Mouse (Mus musculus) midbrain, embryonic 14.5 days (tissue): ENCODE measurements around the gene Gm20388. TPM values are rescaled to one million over a fixed set of nuclear protein-coding genes. Genes with fewer than 3 reads are reported as not detected.

Experiments
- ATAC-seq: fragments of 200-750 bp; cut with Nextera tagmentation; 2 replicates; pipeline ENCODE4 v1.8.0; 2017; ENCODE audit warnings: moderate number of reproducible peaks, moderate library complexity; ENCODE audit not compliant: low FRiP score, low TSS enrichment
- DNase-seq: peaks from one replicate; pipeline ENCODE4 v3.0.0-alpha.2; 2015
- H3K27ac ChIP-seq: fragments of 300-500 bp; sonication (generic); replicated peaks from 2 replicates; pipeline ENCODE4 v1.5.1; 2014; ENCODE audit warnings: mild to moderate bottlenecking, low read depth, low read length, moderate library complexity
- H3K27me3 ChIP-seq: fragments of 300-500 bp; sonication (generic); 2 replicates; pipeline ENCODE4 v1.6.1; 2014; ENCODE audit warnings: low read length, control low read depth, mixed read lengths; ENCODE audit not compliant: control insufficient read depth, insufficient read depth
- H3K36me3 ChIP-seq: fragments of 300-500 bp; sonication (generic); 2 replicates; pipeline ENCODE4 v1.6.1; 2014; ENCODE audit warnings: low read length, control low read depth; ENCODE audit not compliant: control insufficient read depth, insufficient read depth
- H3K4me1 ChIP-seq: fragments of 300-500 bp; sonication (generic); 2 replicates; pipeline ENCODE4 v1.6.1; 2014; ENCODE audit warnings: mild to moderate bottlenecking, antibody characterized with exemption, low read length, control low read depth; ENCODE audit not compliant: control insufficient read depth, insufficient read depth
- H3K4me2 ChIP-seq: fragments of 300-500 bp; sonication (generic); 2 replicates; pipeline ENCODE4 v1.6.1; 2014; ENCODE audit warnings: mild to moderate bottlenecking, low read length, moderate library complexity
- H3K4me3 ChIP-seq: fragments of 300-500 bp; sonication (generic); replicated peaks from 2 replicates; pipeline ENCODE4 v1.5.1; 2014; ENCODE audit warnings: low read depth, low read length
- H3K9ac ChIP-seq: fragments of 300-500 bp; sonication (generic); replicated peaks from 2 replicates; pipeline ENCODE4 v1.6.1; 2014; ENCODE audit warnings: mild to moderate bottlenecking, low read length, moderate library complexity
- H3K9me3 ChIP-seq: fragments of 300-500 bp; sonication (generic); 2 replicates; pipeline ENCODE4 v1.6.1; 2016; ENCODE audit warnings: low read length, control low read depth, mixed read lengths; ENCODE audit not compliant: control insufficient read depth
- WGBS: fragments of 180-500 bp; shearing (Covaris S2); extraction: QIAGEN DNeasy Blood & Tissue Kit; methylation state at CpG from one replicate; pipeline ENCODE4 v1.1.7; 2014; 5-methylcytosine and 5-hydroxymethylcytosine counted together
- polyA plus RNA-seq: library from polyadenylated mRNA; unstranded; fragments of >200 nt; fragmentation: Nextera tagmentation; extraction: Ambion mirVana; gene quantifications from 2 replicates; pipeline ENCODE4 v1.2.1, GENCODE M21; 2014

The Gm20388 gene
- polyA plus RNA-seq, 1 experiment from 2014 or later, result 4.1 TPM

- no peak for DNase-seq
- Histone ChIP-seq H3K36me3 (peaks cover 51% of the 10 kb centered on the region), H3K27ac (no peak overlapping the region), H3K27me3 (no peaks in the 10 kb centered on the region), H3K4me3 (no peak overlapping the region), H3K4me1 (0 out of 2 replicates have a peak, but pooled peaks cover 2% of the 10 kb centered on the region), H3K9me3 (no peaks in the 10 kb centered on the region), H3K9ac (no peak overlapping the region), H3K4me2 (no peak overlapping the region)
- 92% methylated on average over 9 of the region's 9 CpGs for WGBS
- no peak for ATAC-seq
These were observed 2114.9 kb downstream of the Gm20388 start for GRCm38 (mm10) chr8:122025546-122025945.

DNA sequence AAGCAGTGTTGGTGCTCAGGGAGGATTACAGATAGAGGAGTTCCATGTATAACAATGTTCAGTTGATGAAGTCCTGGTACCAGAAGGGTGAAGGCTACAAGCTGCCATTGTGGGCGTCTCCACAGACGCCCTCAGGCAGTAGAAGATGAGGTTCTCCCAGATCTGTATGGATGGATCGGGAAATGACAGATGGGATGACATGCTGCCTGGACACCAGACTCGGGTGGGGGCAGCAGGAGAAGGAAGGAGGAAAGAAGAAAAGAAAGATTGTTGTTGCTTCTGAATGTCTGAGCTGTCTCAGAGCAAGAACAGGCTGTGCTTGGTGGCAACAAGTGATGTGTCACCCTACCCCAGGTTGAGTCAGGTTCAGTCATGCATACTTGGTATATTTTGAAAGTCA is 2117.5 kb downstream of the Gm20388 start:
- H3K4me2 ChIP-seq, result no peak overlapping the region
- H3K4me3 ChIP-seq, result no peak overlapping the region
- no peaks in the 10 kb centered on the region for H3K9me3 ChIP-seq
- H3K27me3 ChIP-seq, result no peaks in the 10 kb centered on the region
- 87% methylated on average over 4 of the region's 4 CpGs for WGBS
- 0 out of 2 replicates have a peak, but pooled peaks cover 9% of the 10 kb centered on the region for H3K4me1 ChIP-seq
- ATAC-seq, result no peak
- DNase-seq, result no peak
- H3K36me3 ChIP-seq, result peaks cover 44% of the 10 kb centered on the region
- H3K9ac ChIP-seq, result no peak overlapping the region
- no peak overlapping the region for H3K27ac ChIP-seq

DNA sequence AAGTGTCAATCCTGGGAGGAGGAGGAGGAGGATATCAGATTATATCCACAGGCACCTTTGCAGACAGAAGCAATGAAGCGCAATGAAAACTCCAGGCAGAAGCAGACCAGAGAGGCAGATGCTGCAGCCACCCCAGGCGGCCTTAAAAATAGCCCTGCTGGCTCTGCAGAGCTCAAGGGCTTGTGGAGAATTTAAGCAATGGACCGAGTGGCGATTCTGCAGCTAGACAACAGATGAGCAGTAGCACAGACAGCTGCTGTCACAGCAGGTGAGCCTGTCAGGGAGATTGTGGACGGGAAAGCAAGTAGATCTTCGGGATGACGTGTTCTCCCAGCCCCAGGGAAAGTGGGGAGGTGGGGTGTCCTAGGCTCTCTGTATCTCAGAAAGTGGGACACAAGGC is 2120.3 kb downstream of the Gm20388 start:
- Histone ChIP-seq H3K27ac (no peak overlapping the region), H3K4me1 (0 out of 2 replicates have a peak, but pooled peaks cover 9% of the 10 kb centered on the region), H3K27me3 (no peaks in the 10 kb centered on the region), H3K4me2 (no peak overlapping the region), H3K9ac (no peak overlapping the region), H3K36me3 (peaks cover 20% of the 10 kb centered on the region), H3K4me3 (no peak overlapping the region), H3K9me3 (no peaks in the 10 kb centered on the region)
- peak; percentile 30 for DNase-seq
- 23% methylated on average over 7 of the region's 7 CpGs for WGBS
- ATAC-seq, result no peak

DNA sequence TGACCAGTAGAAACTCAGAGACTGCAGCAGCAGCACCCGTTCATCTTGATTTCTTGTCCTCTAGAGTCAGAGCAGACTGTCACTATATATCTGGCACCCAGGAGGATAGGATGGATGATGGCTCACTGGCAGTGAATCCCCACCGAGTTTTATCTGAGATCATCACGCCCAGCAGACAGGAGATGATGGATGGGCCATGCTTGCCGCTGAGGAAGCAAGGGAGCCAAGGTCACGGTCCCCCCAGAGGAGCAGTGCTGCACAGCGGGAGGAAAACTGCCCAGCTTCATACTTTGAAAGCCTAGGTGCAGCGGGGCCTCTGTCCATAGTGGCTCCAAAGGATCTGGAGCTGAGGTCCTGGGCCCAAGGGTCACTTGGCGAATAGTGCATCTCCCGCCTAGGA is 2122.1 kb downstream of the Gm20388 start:
- H3K9ac ChIP-seq, result no peak overlapping the region
- 0 out of 2 replicates have a peak, but pooled peaks cover 3% of the 10 kb centered on the region for H3K36me3 ChIP-seq
- no peak overlapping the region for H3K4me2 ChIP-seq
- no peak overlapping the region for H3K27ac ChIP-seq
- DNase-seq, result no peak
- 0 out of 2 replicates have a peak, but pooled peaks cover 9% of the 10 kb centered on the region for H3K4me1 ChIP-seq
- 78% methylated on average over 9 of the region's 9 CpGs for WGBS
- H3K27me3 ChIP-seq, result no peaks in the 10 kb centered on the region
- H3K9me3 ChIP-seq, result no peaks in the 10 kb centered on the region
- ATAC-seq, result no peak
- no peak overlapping the region for H3K4me3 ChIP-seq

DNA sequence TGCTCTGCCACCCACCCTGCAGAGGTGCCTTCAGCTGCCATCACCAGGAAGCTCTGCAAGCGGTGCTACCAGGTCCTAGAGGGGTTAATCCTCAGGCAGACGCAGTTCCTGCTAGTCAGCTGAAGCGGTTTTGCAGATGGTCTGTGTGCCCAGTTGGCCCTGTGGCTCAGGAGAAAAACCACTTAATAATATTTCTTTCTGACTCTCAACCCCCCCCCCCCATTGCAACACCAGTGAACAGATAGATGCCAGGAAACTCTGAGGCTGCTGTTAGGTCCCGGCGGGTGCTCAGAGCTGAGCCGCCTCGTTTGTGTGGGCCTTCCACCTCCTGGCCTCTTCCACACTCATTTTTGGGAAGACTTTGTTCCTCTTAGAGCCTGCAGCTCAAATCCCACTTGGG is 2124.9 kb downstream of the Gm20388 start:
- Histone ChIP-seq H3K4me1 (0 out of 2 replicates have a peak, but pooled peaks cover 6% of the 10 kb centered on the region), H3K36me3 (no peaks in the 10 kb centered on the region), H3K9ac (no peak overlapping the region), H3K27me3 (no peaks in the 10 kb centered on the region), H3K9me3 (no peaks in the 10 kb centered on the region), H3K27ac (no peak overlapping the region), H3K4me2 (no peak overlapping the region), H3K4me3 (no peak overlapping the region)
- WGBS, result 76% methylated on average over 7 of the region's 7 CpGs
- no peak for DNase-seq
- ATAC-seq, result no peak

DNA sequence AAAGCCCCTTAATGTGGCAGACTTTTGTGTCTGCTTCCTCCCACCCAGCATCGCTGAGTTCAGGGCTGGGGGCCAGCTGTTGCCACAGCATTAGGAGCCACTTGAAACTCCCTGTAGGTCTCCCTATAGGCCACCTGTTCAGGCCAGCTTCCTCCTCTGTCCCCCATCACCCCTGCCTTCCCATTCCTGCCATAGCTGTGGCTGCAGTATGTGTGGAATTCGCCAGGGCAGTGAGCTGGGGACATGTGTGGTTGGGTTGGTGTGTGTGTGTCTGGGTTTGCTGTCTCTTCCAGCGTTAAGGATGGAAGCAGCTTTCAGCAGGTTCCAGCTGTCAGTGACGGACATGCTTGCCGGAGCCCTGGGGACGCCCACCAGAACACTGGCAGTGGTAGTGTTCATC is 2125.7 kb downstream of the Gm20388 start:
- DNase-seq (no peak), ATAC-seq (no peak)
- H3K27ac ChIP-seq, result no peak overlapping the region
- no peaks in the 10 kb centered on the region for H3K27me3 ChIP-seq
- H3K36me3 ChIP-seq, result no peaks in the 10 kb centered on the region
- no peaks in the 10 kb centered on the region for H3K9me3 ChIP-seq
- 82% methylated on average over 6 of the region's 6 CpGs for WGBS
- no peaks in the 10 kb centered on the region for H3K4me1 ChIP-seq
- H3K4me3 ChIP-seq, result no peak overlapping the region
- H3K4me2 ChIP-seq, result no peak overlapping the region
- no peak overlapping the region for H3K9ac ChIP-seq

DNA sequence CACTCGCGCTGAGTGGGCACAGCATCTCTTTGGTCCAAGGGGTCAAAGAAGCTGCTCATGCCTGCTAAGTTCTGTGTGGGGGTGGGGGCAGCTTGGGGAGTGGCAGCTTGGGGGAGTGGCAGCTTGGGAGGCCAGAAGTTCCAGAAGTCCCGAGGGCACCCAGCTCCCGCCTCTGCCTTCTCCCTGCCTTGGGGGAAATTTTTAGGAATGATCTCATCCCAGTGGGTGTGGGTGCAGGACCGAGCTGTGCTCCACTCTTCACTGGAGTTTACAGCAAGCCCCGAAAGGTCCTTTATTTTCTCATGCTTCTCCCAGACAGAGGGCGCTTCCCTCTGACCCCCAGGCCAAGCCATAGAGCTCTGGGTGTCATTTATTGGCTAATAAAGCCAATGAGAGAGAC is 2126.6 kb downstream of the Gm20388 start:
- no peak for ATAC-seq
- WGBS, result 75% methylated on average over 7 of the region's 7 CpGs

GRCm38 (mm10) chr8:122038076-122038475 is 2127.4 kb downstream of the Gm20388 start:
- Histone ChIP-seq H3K36me3 (no peaks in the 10 kb centered on the region), H3K27ac (no peak overlapping the region), H3K9me3 (no peaks in the 10 kb centered on the region), H3K4me1 (no peaks in the 10 kb centered on the region), H3K27me3 (no peaks in the 10 kb centered on the region), H3K9ac (no peak overlapping the region), H3K4me3 (no peak overlapping the region), H3K4me2 (no peak overlapping the region)
- DNase-seq (no peak), ATAC-seq (no peak)
- WGBS, result 91% methylated on average over 6 of the region's 6 CpGs

More for the DNA sequence above, 2126.6 kb downstream of the Gm20388 start:
- no peak overlapping the region for H3K4me3 ChIP-seq
- DNase-seq, result no peak
- H3K27me3 ChIP-seq, result no peaks in the 10 kb centered on the region
- no peaks in the 10 kb centered on the region for H3K4me1 ChIP-seq
- H3K36me3 ChIP-seq, result no peaks in the 10 kb centered on the region
- H3K4me2 ChIP-seq, result no peak overlapping the region
- H3K9ac ChIP-seq, result no peak overlapping the region
- H3K27ac ChIP-seq, result no peak overlapping the region
- no peaks in the 10 kb centered on the region for H3K9me3 ChIP-seq

GRCm38 (mm10) chr8:122039452-122039851 is 2128.8 kb downstream of the Gm20388 start:
- Histone ChIP-seq H3K9ac (no peak overlapping the region), H3K4me2 (no peak overlapping the region), H3K4me3 (no peak overlapping the region), H3K4me1 (no peaks in the 10 kb centered on the region), H3K27ac (no peak overlapping the region), H3K27me3 (no peaks in the 10 kb centered on the region), H3K9me3 (no peaks in the 10 kb centered on the region), H3K36me3 (no peaks in the 10 kb centered on the region)
- DNase-seq (no peak), ATAC-seq (no peak)
- WGBS, result 80% methylated on average over 4 of the region's 4 CpGs
